Mouse (Mus musculus) ES-E14 (cell line): Measurements from ENCODE around the gene Sik3.

ENCODE experiments used
- CHD2 ChIP-seq: IDR thresholded peaks from 2 replicates; pipeline ENCODE4 v1.6.1; 2014; ENCODE audit warnings: mild to moderate bottlenecking, low read depth, low read length, inconsistent platforms
- ZNF384 ChIP-seq: IDR thresholded peaks from 2 replicates; pipeline ENCODE4 v1.6.1; 2012; ENCODE audit warnings: low read depth, low read length, inconsistent platforms

- TF ChIP-seq CHD2 (no peak), ZNF384 (no peak)
Observed at GRCm38 (mm10) chr9:46027994-46028393, 15.4 kb downstream of the Sik3 start.
